Mouse (Mus musculus) megakaryocyte-erythroid progenitor cell, adult 5-6 weeks (primary cell): ENCODE data around the gene Abcc12. TPM values are rescaled to one million over a fixed set of nuclear protein-coding genes. Genes with fewer than 3 reads are reported as not detected.

Experiments used
- ATAC-seq: replicated peaks from 2 replicates; pipeline ENCODE4 v1.8.0; 2016; ENCODE audit warnings: mild to moderate bottlenecking, inconsistent platforms; ENCODE audit not compliant: severe bottlenecking, poor library complexity, low FRiP score, low TSS enrichment
- total RNA-seq, 2 experiments: library from RNA; stranded (forward) in 1 of 2; stranded (reverse) in 1 of 2; fragments of 200-1000, 215-1000 nt in 1 of 2; fragments of >200 nt in 1 of 2; fragmentation: Nextera tagmentation in 1 of 2; gene quantifications; 2 replicates each; pipeline ENCODE4 v1.2.3; 2014 to 2017

Gene Abcc12
- total RNA-seq, 2 experiments from 2014 or later: not detected

- ATAC-seq: no peak
Observed at GRCm38 (mm10) chr8:86449870-86450515, 130.5 kb downstream of the Abcc12 start.

DNA sequence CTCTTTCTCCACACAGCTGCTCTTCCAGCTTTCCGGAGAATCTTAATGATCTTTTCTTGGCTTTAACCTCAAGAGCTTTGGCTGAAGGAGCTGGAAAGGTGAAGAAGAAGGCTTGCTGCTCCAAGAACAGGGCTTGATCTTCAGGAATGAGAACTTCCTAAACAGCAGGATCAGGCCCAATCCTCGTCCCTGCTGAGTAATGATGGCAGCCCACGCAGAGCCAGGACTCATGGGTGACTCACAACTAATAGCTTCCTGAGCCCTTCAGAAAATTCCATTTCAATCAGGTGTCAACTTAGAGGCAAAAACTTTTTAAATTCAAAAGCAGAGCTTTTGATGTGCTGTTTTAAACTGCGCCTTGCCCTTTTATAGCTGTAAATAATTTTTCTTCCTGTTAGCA, 135.0 kb downstream of the Abcc12 start:
- ATAC-seq: no peak

GRCm38 (mm10) chr8:86443744-86444143, 136.7 kb downstream of the Abcc12 start:
- ATAC-seq: no peak

DNA sequence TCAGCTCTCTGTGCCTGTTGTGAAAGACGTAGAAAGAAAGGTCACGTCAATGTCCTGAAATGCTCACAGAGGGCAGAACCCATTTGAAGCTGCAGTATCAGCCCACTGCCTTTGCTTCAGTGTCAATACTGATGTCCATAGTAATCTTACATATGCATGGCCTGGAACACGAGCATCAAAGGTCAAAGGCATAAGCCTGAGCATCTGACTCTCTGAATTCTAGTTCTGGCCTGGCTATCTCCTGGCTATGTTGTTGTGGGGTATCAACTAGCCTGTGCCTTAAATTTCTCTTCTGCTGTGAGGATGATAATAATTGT, 141.5 kb downstream of the Abcc12 start:
- no peak for ATAC-seq

GRCm38 (mm10) chr8:86438133-86438982, 142.1 kb downstream of the Abcc12 start:
- no peak for ATAC-seq

DNA sequence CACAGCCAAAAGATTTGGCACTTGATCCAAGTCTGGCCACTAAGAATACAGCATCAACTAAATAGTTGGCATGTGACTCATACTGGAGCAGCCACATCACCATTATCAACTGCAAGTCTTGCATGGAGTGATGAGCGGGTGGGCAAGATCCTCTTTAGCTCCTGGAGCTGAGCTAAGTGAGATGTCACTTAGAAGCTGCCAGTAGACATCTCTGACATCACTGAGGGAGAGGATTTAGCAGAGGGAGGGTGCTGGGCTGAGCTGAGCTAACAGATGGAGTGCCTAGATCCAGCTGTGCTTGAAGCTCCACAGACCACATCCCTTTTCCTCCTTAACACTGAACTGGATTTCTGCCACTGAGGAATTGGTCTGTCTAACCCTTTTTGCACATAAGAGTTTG, 143.1 kb downstream of the Abcc12 start:
- no peak for ATAC-seq

Other genes with a start within 250 kb of the Abcc12 start
- 45.0 and 53.9 TPM in 2 replicates for gene Lonp2, start 43.4 kb upstream of the Abcc12 start, total RNA-seq (2014; fragmentation: Nextera tagmentation)
- 76.4 and 77.0 TPM in 2 replicates for gene Lonp2, start 43.4 kb upstream of the Abcc12 start, total RNA-seq (2017)
- gene Gm10638, start 165.0 kb upstream of the Abcc12 start, total RNA-seq (2014; fragmentation: Nextera tagmentation): not detected in 2 replicates
- gene Gm10638, start 165.0 kb upstream of the Abcc12 start, total RNA-seq (2017): 4.9 TPM in 1 of 2 replicates, not detected in the other
- 17.6 and 20.8 TPM in 2 replicates for gene Siah1a, start 165.2 kb upstream of the Abcc12 start, total RNA-seq (2014; fragmentation: Nextera tagmentation)
- gene Siah1a, start 165.2 kb upstream of the Abcc12 start, total RNA-seq (2017): 24.7 and 32.5 TPM in 2 replicates